Mouse (Mus musculus): ENCODE measurements around the gene Sdk1. TPM values are rescaled to one million over a fixed set of nuclear protein-coding genes. Genes with fewer than 3 reads are reported as not detected.

Sdk1 gene
- polyA plus RNA-seq, 1 experiment from 2014 or later = 0.21 TPM

GRCm38 (mm10) chr5:141463417-141463816 lies 222.1 kb downstream of the Sdk1 start:
- ATAC-seq (ENCODE audit: insufficient read depth) = no peak
- Histone ChIP-seq H3K36me3 (replicated peaks) (no peaks in the 10 kb centered on the region), H3K9ac (no peak overlapping the region), H3K9me3 (replicated peaks) (no peaks in the 10 kb centered on the region), H3K4me2 (no peak overlapping the region), H3K27me3 (no peaks in the 10 kb centered on the region), H3K27ac (replicated peaks) (no peak overlapping the region), H3K4me3 (replicated peaks) (no peak overlapping the region), H3K4me1 (replicated peaks) (no peaks in the 10 kb centered on the region)
- 35% methylated on average over 2 of the region's 2 CpGs for WGBS (ENCODE audit: insufficient replicate concordance)

GRCm38 (mm10) chr5:141468821-141469220 lies 227.5 kb downstream of the Sdk1 start:
- Histone ChIP-seq H3K4me2 (no peak overlapping the region), H3K4me1 (replicated peaks) (no peaks in the 10 kb centered on the region), H3K36me3 (replicated peaks) (no peaks in the 10 kb centered on the region), H3K9ac (no peak overlapping the region), H3K9me3 (replicated peaks) (no peaks in the 10 kb centered on the region), H3K27ac (replicated peaks) (no peak overlapping the region), H3K4me3 (replicated peaks) (no peak overlapping the region), H3K27me3 (no peaks in the 10 kb centered on the region)
- 48% methylated on average over 5 of the region's 5 CpGs for WGBS (ENCODE audit: insufficient replicate concordance)
- ATAC-seq (ENCODE audit: insufficient read depth) = no peak

GRCm38 (mm10) chr5:141505281-141505680 lies 264.0 kb downstream of the Sdk1 start:
- no peak overlapping the region for H3K27ac ChIP-seq (replicated peaks)
- no peak for ATAC-seq (ENCODE audit: insufficient read depth)
- H3K4me3 ChIP-seq (replicated peaks) = no peak overlapping the region
- H3K4me2 ChIP-seq = no peak overlapping the region
- no peak overlapping the region for H3K9ac ChIP-seq
- 66% methylated on average over 6 of the region's 6 CpGs for WGBS (ENCODE audit: insufficient replicate concordance)
- H3K9me3 ChIP-seq (replicated peaks) = no peaks in the 10 kb centered on the region
- no peaks in the 10 kb centered on the region for H3K36me3 ChIP-seq (replicated peaks)
- no peaks in the 10 kb centered on the region for H3K27me3 ChIP-seq
- H3K4me1 ChIP-seq (replicated peaks) = no peaks in the 10 kb centered on the region

- no peak overlapping the region for H3K27ac ChIP-seq (replicated peaks)
- 74% methylated on average over 3 of the region's 3 CpGs for WGBS (ENCODE audit: insufficient replicate concordance)
- H3K27me3 ChIP-seq = no peaks in the 10 kb centered on the region
- no peak overlapping the region for H3K9ac ChIP-seq
- H3K9me3 ChIP-seq (replicated peaks) = no peaks in the 10 kb centered on the region
- H3K4me1 ChIP-seq (replicated peaks) = no peaks in the 10 kb centered on the region
- H3K4me2 ChIP-seq = no peak overlapping the region
- no peak for ATAC-seq (ENCODE audit: insufficient read depth)
- no peak overlapping the region for H3K4me3 ChIP-seq (replicated peaks)
- no peaks in the 10 kb centered on the region for H3K36me3 ChIP-seq (replicated peaks)
Observed at GRCm38 (mm10) chr5:141506344-141506743, 265.1 kb downstream of the Sdk1 start.

- no peak overlapping the region for H3K27ac ChIP-seq (replicated peaks)
- no peak for ATAC-seq (ENCODE audit: insufficient read depth)
- H3K36me3 ChIP-seq (replicated peaks) = no peaks in the 10 kb centered on the region
- no peaks in the 10 kb centered on the region for H3K9me3 ChIP-seq (replicated peaks)
- H3K4me3 ChIP-seq (replicated peaks) = no peak overlapping the region
- 50% methylated on average over 13 of the region's 13 CpGs for WGBS (ENCODE audit: insufficient replicate concordance)
- H3K4me2 ChIP-seq = no peak overlapping the region
- no peaks in the 10 kb centered on the region for H3K27me3 ChIP-seq
- no peaks in the 10 kb centered on the region for H3K4me1 ChIP-seq (replicated peaks)
- no peak overlapping the region for H3K9ac ChIP-seq
Observed at GRCm38 (mm10) chr5:141524801-141525715, 283.8 kb downstream of the Sdk1 start.

- no peak overlapping the region for H3K4me2 ChIP-seq
- H3K27ac ChIP-seq (replicated peaks) = no peak overlapping the region
- no peaks in the 10 kb centered on the region for H3K4me1 ChIP-seq (replicated peaks)
- H3K9ac ChIP-seq = no peak overlapping the region
- no peaks in the 10 kb centered on the region for H3K36me3 ChIP-seq (replicated peaks)
- WGBS (ENCODE audit: insufficient replicate concordance) = 43% methylated on average over 5 of the region's 5 CpGs
- H3K27me3 ChIP-seq = no peaks in the 10 kb centered on the region
- H3K9me3 ChIP-seq (replicated peaks) = no peaks in the 10 kb centered on the region
- no peak overlapping the region for H3K4me3 ChIP-seq (replicated peaks)
- no peak for ATAC-seq (ENCODE audit: insufficient read depth)
Observed at GRCm38 (mm10) chr5:141540193-141540592, 298.9 kb downstream of the Sdk1 start.

- Histone ChIP-seq H3K36me3 (replicated peaks) (no peaks in the 10 kb centered on the region), H3K4me1 (replicated peaks) (no peaks in the 10 kb centered on the region), H3K27me3 (no peaks in the 10 kb centered on the region), H3K9ac (no peak overlapping the region), H3K4me2 (no peak overlapping the region), H3K9me3 (replicated peaks) (no peaks in the 10 kb centered on the region), H3K4me3 (replicated peaks) (no peak overlapping the region), H3K27ac (replicated peaks) (no peak overlapping the region)
- 18% methylated on average over 8 of the region's 8 CpGs for WGBS (ENCODE audit: insufficient replicate concordance)
- ATAC-seq (ENCODE audit: insufficient read depth) = no peak
Observed at GRCm38 (mm10) chr5:141542890-141543666, 301.8 kb downstream of the Sdk1 start.

GRCm38 (mm10) chr5:141553444-141553843 lies 312.2 kb downstream of the Sdk1 start:
- no peak overlapping the region for H3K4me2 ChIP-seq
- WGBS (ENCODE audit: insufficient replicate concordance) = 66% methylated on average over 9 of the region's 9 CpGs
- no peaks in the 10 kb centered on the region for H3K9me3 ChIP-seq (replicated peaks)
- no peak overlapping the region for H3K27ac ChIP-seq (replicated peaks)
- no peaks in the 10 kb centered on the region for H3K4me1 ChIP-seq (replicated peaks)
- H3K4me3 ChIP-seq (replicated peaks) = no peak overlapping the region
- no peak for ATAC-seq (ENCODE audit: insufficient read depth)
- no peaks in the 10 kb centered on the region for H3K27me3 ChIP-seq
- H3K9ac ChIP-seq = no peak overlapping the region
- H3K36me3 ChIP-seq (replicated peaks) = no peaks in the 10 kb centered on the region

- 57% methylated on average over 4 of the region's 4 CpGs for WGBS (ENCODE audit: insufficient replicate concordance)
- Histone ChIP-seq H3K4me1 (replicated peaks) (no peaks in the 10 kb centered on the region), H3K4me2 (no peak overlapping the region), H3K27ac (replicated peaks) (no peak overlapping the region), H3K4me3 (replicated peaks) (no peak overlapping the region), H3K36me3 (replicated peaks) (no peaks in the 10 kb centered on the region), H3K9ac (no peak overlapping the region), H3K9me3 (replicated peaks) (no peaks in the 10 kb centered on the region), H3K27me3 (no peaks in the 10 kb centered on the region)
- no peak for ATAC-seq (ENCODE audit: insufficient read depth)
Observed at GRCm38 (mm10) chr5:141558731-141559130, 317.4 kb downstream of the Sdk1 start.

- no peaks in the 10 kb centered on the region for H3K36me3 ChIP-seq (replicated peaks)
- no peak for ATAC-seq (ENCODE audit: insufficient read depth)
- no peaks in the 10 kb centered on the region for H3K9me3 ChIP-seq (replicated peaks)
- H3K4me3 ChIP-seq (replicated peaks) = no peak overlapping the region
- no peak overlapping the region for H3K9ac ChIP-seq
- H3K27ac ChIP-seq (replicated peaks) = no peak overlapping the region
- no peak overlapping the region for H3K4me2 ChIP-seq
- H3K27me3 ChIP-seq = no peaks in the 10 kb centered on the region
- H3K4me1 ChIP-seq (replicated peaks) = no peaks in the 10 kb centered on the region
- 48% methylated on average over 5 of the region's 5 CpGs for WGBS (ENCODE audit: insufficient replicate concordance)
Observed at GRCm38 (mm10) chr5:141560325-141560724, 319.0 kb downstream of the Sdk1 start.

- H3K4me1 ChIP-seq (replicated peaks) = no peaks in the 10 kb centered on the region
- no peak for ATAC-seq (ENCODE audit: insufficient read depth)
- H3K36me3 ChIP-seq (replicated peaks) = no peaks in the 10 kb centered on the region
- 50% methylated on average over 3 of the region's 3 CpGs for WGBS (ENCODE audit: insufficient replicate concordance)
- H3K4me2 ChIP-seq = no peak overlapping the region
- H3K4me3 ChIP-seq (replicated peaks) = no peak overlapping the region
- no peak overlapping the region for H3K9ac ChIP-seq
- no peak overlapping the region for H3K27ac ChIP-seq (replicated peaks)
- H3K27me3 ChIP-seq = no peaks in the 10 kb centered on the region
- H3K9me3 ChIP-seq (replicated peaks) = no peaks in the 10 kb centered on the region
Observed at GRCm38 (mm10) chr5:141561989-141562560, 320.8 kb downstream of the Sdk1 start.

Measured in liver, embryonic 15.5 days (tissue).